Mouse (Mus musculus) v-Abl transformed pro-B cells (cell line): ENCODE measurements around the gene Ptpn14.

Experiments used
- in situ Hi-C, 2 experiments: fragments of 400-800 bp; cut with MboI; formaldehyde crosslinking; loops; one replicate each; pipeline ENCODE4 v1.15.1; 2025; ENCODE audit not compliant: unreplicated experiment in 2 of 2

Gene Ptpn14

DNA sequence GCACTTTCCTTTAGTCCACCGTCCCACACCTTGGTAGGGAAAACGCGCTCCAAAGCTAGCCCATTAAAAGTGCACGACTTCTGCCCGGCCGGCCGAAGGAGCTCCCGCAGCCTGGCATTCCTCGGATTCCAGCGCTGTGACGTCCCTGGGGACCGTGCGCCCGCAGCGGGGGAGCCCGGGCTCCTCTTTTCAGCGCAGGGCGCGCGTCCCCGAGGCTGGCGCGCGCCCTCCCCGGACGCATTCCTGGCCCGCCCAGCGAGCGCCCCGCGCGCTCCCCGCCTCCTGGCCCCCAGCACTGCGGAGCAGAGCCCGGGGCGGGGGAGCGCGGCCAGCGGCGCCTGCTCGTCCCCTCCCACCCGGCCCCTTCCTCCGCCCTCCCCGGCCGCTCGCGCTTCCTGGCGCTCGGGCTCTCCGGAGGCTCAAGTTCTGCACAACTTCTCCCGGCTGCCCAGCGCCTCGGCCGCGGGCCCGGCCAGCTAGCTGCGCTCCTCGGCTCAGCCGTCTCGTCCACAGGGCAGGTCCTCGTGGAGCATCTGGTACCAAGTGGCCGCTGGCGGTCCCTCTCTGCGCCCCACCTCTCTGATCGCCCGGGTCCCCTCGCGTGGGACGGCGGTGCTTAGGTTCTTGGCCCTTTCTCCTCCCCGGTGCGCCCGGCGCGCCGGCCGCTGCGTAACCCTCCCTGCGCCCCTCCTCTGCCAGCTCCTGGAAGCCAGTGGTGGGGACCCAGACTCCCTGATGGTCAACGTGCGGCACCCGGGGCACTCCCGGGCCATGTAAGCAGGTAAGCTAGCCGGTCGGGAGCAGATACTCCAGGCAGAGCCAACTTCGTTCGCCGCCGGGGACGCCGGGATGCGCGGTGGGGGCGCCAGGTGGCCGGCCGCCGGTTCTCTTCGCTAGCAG lies at the start of gene Ptpn14:
Ptpn14 (plus strand) TSS at position 385 of the 900 bp plus-strand sequence.
- in situ Hi-C loops = loop anchor here in 1 of 2 experiments (5.0 kb wide), 1 partner anchor 64 kb away; no protein-coding TSS in a partner anchor

DNA sequence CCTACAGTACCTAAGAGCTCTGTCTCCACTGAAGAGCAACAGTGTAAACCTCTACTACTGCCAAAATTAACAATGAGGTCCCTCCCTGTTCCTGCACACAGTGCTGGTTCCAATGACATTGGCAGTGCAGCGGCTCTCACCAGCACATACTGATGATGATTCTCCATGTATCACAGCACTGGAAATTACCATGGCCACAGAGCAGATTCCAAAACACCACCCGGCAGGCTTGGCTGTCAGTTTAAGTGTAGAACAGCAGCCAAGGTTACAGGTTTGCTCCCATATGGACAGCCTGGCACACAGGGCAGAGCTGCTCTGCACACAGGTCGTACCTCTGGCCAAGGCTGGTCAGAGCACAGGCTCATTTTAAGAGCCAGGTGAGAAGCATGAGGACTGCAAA lies 48.5 kb upstream of the Ptpn14 start:
- in situ Hi-C loops = loop anchor here in 1 of 2 experiments (25.0 kb wide), 1 partner anchor 1108 kb away; no protein-coding TSS in a partner anchor

DNA sequence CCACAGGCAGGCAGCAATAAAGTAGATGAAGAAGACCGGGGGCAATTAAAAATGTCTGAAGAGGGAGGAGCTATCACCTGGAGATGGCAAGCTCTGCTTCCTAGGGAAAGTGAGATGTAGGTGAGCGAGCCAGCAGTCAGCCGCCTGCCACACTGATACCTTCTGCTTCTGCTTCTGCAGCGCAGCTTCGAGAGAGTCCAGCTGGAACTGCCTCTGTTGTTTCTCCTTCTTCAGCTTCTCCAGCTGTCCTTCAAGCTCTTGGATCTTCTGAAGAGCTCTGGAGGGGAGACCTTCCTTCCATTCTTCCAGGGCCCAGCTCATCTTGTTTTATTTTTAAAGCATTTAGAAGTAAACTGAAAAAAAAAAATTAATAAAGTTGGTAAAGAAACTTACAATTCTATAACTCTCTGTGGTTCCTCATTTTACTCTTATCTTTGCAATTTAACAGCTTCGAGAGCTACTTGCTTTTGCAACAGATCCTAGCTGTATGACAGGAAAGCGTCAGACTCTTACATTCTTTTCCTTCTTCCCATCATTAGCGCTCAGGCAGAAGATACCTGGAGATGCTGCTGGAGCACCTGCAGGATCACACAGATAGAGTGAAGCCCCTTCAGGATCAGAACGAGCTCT lies 43.2 kb upstream of the Ptpn14 start:
- in situ Hi-C loops = loop anchor here in 1 of 2 experiments (25.0 kb wide), 1 partner anchor 1102 kb away; no protein-coding TSS in a partner anchor

DNA sequence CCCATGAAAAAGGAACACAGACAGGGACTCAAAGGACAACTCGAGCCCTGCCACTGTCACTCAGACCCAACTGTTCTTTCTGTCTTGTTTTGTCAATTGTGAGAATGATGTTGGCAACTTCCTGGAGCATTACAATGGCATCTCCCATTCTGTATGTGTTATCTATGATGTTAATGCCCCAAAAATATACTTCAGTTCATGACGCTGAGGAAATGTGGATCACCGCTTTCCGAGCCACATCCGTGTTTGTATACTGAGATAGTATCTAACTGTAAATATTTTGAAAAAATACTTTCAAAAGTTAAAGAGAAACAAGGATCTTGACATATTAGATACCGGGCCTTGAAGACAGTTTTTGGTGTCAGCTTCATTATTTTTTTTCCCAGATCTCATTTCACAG lies 42.0 kb upstream of the Ptpn14 start:
- in situ Hi-C loops = loop anchor here in 1 of 2 experiments (25.0 kb wide), 1 partner anchor 1101 kb away; no protein-coding TSS in a partner anchor

DNA sequence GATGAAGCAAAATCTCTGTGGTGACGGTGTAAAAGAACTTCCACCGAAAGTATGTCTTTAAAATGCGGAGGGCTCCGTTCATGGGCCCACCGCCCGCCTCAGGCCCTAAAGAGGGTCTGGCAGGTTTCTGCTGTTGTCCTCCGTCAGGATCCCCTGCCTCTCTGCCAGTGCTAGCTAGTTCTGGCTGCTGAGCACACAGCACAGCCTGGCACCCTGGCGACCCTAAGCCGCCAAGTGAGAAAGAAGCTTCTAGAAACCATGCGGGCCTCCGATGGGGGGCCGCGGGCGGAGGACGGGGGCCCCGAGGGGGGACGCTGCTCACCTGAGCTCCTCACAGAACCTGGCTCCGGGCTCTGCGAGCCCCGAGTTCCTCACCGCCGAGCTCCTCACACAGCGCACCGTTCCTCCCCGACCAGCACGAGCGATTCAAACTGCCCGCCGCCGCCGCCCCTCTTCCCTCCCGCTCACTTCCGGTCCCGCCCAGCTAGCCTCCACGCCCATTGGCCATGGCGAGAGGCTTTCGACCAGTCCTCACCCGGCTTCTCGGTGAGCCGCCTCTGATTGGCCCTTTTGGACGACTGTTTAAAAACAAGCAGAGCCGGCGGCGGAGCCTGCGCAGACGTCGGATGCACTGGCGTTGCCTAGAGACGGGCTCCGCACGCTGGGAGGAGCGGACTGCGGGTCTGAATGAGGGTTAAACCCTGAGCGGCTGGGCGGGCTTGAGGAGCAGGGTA lies 40.2 kb upstream of the Ptpn14 start, which contains the start of gene Cenpf:
Cenpf (minus strand) TSS at position 433 of the 734 bp plus-strand sequence.
- in situ Hi-C loops = loop anchor here in 1 of 2 experiments (25.0 kb wide), 1 partner anchor 1099 kb away; no protein-coding TSS in a partner anchor

DNA sequence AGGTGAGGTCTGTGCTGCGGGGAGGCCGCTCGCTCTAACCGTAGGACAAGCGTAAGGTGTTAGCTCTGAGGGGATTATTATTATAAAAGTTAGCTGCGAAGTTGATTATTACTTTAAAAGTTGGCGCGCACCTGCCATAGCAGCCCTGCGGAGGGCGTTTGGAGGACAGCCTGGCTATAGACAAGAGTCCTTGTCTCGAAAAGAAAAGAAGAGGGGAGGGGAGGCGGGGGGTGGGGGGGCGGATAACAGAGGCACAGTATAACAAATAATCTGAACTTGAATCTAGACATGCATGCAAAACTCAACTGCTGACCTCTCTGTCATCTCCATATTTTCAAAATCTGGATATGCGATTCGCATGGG lies 39.7 kb upstream of the Ptpn14 start:
- in situ Hi-C loops = loop anchor here in 1 of 2 experiments (25.0 kb wide), 1 partner anchor 1099 kb away; no protein-coding TSS in a partner anchor

DNA sequence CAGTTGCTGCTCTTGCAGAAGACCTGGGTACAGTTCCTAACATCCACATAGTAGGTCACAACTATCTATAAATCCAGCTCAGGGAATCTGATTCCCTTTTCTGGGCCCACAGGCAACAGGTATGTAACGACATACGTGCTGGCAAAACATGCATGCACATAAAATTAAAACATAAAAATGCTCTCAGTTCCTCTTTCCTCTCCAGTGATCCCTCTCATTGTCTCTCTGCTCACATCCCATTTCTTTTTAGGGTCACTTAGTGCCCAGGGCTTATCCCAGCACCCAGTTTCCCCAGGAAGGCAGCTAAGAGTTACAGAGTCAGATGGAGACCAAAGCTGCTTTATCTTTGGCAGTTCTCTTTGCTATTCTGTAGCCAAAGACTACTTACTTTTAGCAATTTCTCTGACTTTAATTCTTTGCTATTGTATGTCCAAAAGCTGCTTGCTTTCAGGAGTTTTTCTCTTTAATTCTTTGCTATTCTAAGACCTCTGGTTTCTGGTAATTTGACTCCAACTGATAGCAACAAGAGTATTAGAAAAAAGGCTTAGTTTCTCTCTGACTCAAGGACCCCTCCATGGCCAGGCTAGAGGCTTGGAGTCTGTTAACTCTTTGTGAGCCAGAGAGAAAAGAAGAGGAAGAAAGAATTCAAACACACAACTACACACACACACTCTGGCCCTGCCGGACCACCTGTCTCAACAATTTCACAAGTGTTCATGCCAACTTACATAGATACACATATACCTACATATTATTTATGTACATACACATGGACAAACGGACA lies 38.8 kb upstream of the Ptpn14 start:
- in situ Hi-C loops = loop anchor here in 1 of 2 experiments (25.0 kb wide), 1 partner anchor 1098 kb away; no protein-coding TSS in a partner anchor

DNA sequence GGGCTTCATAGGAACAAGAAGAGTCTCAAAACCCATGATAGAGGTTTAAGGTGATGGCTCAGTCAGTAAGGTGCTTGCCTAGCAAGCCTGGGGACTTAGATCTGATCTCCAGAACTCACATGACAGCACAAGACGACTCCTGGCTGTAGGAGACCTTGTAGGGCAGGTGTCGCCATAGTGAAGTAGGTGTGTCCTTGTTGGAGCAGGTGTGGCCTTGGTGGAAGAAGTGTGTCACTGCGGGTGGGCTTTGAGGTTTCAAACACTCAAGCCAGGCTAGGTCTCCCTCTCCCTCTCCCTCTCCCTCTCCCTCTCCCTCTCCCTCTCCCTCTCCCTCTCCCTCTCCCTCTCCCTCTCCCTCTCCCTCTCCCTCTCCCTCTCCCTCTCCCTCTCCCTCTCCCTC lies 35.6 kb upstream of the Ptpn14 start:
- in situ Hi-C loops = loop anchor here (10.0 to 25.0 kb wide), 2 partner anchors 1095 to 1102 kb away; no protein-coding TSS in a partner anchor

DNA sequence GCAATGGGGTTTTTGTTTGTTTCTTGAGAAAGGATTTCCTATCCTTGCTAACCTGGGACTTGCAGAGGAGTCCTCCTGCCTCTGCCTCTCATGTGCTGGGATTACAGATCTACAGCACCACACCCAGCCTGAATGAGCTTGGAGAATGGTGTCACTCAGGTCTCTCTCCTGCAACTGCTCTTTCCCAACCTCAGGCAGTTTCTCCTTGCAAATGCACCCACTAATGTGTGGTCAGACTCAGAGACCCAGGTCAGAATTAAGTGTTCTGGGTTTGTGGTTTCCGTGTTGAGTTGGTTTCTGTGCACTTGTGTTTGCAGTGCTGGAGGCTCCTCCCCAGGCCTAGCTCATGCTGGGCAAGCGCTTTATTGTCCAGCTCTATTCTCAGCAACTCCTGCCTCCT lies 33.7 kb upstream of the Ptpn14 start:
- in situ Hi-C loops = loop anchor here (10.0 to 25.0 kb wide), 2 partner anchors 1093 to 1100 kb away; no protein-coding TSS in a partner anchor

DNA sequence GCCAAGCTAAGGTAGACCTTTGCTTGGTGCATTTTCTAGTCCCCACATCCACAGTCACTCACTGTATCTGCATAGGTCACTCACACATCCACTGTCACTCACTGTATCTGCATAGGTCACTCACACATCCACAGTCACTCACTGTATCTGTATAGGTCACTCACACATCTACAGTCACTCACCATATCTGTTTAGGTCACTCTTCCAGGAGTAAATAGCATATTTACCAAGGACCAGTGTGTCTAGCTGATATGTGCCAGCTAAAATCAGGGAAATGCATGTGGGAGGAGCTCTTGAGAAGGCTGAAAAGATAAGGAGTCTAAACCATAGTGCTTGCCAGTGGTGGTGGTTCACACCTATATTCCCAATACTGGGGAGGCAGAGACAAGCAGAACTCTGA lies 32.7 kb upstream of the Ptpn14 start:
- in situ Hi-C loops = loop anchor here (10.0 to 25.0 kb wide), 2 partner anchors 1092 to 1099 kb away; no protein-coding TSS in a partner anchor

DNA sequence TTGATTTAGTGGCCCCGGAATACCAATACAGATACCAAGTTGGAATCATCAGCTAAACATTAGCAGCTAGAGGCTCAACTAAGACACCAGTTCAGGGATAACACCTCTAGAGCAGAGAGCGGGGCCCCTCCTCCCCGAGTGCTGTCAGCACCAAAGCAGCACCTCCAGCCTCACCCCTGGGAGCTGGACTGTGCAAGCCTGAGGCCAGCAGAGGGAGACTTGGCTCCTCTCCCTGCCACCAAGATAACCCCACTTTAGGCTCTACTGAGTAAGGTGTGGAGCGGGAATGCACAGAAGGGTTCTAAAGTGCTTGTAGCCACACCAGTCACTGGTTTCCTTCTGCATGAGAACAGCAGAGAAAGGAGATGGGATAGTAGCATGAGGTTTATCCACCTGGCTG lies 29.7 kb upstream of the Ptpn14 start:
- in situ Hi-C loops = loop anchor here (10.0 to 25.0 kb wide), 2 partner anchors 1089 to 1096 kb away; no protein-coding TSS in a partner anchor

DNA sequence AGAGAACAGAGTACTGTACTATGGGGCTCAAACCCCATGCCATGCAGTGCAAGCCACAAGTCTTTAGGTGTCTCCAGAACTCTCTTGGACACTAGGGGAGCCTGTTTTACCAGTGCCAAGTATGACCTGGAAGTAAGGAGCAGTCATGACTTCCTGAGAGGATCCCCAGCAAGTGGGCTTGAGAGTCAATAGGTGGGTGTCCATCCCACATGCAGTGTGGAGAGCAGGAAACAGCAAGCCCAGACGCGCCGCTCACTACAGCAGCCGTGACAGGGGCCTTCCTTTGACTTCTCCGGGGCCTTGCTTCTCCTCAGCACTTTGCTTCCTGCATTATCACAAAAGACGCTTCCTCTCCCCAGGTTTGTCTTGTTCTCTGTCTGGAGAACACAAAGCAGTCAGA lies 27.9 kb upstream of the Ptpn14 start:
- in situ Hi-C loops = loop anchor here in 1 of 2 experiments (5.0 kb wide), 2 partner anchors 182 to 272 kb away; no protein-coding TSS in a partner anchor

DNA sequence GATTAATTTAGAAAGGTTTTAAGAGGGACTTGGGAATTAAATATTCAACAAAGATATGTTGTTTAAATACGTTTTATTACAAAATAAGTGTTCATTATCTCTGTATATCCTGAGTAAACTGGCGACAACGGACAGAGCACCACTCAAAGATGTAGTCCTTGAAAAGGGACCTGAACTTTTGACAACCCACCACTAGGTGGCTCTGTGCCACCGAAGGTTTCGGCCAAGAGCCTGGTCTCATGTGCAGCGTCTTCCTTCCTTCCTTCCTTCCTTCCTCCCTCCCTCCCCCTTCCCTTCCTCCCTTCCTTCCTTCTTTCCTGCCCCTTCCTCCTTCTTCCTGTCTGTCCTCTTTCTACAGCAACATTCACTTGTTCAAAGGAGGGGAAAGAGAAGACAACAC lies 27.1 kb upstream of the Ptpn14 start:
- in situ Hi-C loops = loop anchor here in 1 of 2 experiments (5.0 kb wide), 2 partner anchors 181 to 271 kb away; no protein-coding TSS in a partner anchor

DNA sequence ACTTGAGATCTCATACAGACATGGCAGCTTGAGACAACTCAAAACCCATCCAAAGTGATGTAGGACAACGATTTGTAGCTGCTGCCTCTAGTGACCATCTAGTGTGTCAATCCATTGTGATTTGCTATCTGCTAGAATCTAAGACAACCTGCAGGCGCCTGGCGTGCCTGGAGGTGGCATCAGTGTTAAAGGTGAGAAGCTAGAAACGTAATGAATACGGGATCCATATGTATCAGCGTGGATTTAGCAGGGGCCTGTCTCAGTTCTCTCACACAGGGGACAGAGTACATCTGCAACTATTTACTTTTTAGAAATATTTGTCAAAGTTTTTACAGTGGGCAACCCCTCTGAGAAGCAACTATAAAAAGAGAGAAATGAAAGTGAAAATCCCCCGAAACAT lies 24.9 kb upstream of the Ptpn14 start:
- in situ Hi-C loops = loop anchor here in 1 of 2 experiments (5.0 kb wide), 2 partner anchors 179 to 269 kb away; no protein-coding TSS in a partner anchor

DNA sequence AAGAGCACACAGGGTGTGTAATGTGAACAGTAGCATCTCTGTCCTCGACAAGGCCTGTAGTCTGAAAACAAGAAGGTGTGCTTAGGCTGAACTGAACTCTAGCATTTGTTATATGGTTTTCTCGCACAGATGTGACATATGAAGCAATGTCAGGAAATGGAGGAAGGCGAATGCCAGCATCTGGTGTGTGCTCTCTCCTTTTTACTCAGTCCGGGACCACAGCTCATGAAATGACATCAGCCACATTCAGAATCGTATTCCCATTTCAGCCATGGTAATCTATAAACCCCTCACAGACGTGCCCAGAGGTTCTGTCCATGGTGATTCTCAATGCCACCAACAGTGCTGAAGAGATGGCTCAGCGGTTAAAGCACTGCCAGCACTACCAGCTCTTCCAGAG lies 24.5 kb upstream of the Ptpn14 start:
- in situ Hi-C loops = loop anchor here in 1 of 2 experiments (5.0 kb wide), 2 partner anchors 179 to 269 kb away; no protein-coding TSS in a partner anchor

DNA sequence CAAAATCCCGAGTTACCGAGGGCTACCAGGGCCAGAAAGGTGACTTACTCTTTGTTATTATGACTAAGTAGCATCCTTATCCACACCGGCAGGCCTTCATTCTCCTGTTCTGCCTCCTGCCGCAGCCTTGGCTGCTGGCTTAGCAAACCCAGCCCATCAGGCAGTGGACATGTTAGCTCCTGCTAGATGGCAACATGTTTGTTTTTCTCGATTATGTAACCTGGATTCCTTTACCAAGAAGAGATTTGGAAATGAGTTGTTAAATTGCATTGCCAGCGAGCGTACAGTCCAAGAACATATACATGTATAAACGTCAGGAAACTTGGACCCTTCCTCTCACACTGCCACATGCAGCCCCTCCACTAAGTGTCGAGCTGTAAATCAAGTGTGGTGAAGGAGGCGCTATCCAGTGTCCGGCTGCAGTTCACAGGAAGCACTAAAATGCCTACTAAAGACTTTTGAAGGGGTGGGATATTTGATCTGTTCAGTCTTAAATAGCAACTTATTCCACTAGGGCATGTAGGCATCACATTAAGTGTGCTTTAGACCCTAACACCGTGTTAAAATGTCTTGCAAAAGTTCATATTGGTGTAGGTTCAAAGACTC lies 21.9 kb upstream of the Ptpn14 start:
- in situ Hi-C loops = no loop called here

DNA sequence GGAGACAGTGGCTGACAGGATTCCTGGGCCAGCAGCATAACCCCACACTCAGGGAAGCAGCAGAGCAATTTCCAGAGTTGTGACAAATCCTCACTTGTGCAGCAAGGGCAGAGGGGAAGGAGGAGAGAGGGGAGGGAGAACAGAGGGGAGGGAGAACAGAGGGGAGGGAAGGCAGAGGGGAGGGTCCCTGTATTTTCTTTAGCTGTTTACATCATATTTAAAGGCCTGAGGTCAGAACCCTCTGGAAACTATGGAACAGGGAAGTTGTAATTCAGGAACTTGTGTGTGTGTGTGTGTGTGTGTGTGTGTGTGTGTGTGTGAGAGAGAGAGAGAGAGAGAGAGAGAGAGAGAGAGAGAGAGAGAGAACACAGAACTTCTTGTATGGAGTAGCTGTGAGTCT lies 21.1 kb upstream of the Ptpn14 start:
- in situ Hi-C loops = no loop called here

DNA sequence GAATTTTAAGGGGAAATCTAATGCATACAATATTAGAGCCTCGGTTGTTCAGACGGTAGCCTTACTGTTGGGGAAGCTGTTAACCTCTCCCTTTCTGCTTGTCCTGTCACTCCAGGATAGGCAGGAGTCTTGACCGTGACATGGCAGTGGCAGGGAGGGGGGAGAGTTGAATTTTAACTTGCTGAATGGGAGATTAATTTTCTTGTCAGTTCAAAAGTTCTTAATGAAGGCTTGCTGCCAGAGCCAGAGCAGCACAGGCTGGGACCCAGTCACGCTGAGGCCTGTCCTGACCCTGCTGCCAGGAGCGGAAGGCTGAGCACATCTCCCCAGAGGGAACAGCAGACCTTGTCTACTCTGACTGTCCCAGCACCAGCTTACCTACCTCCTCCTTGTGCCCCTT lies 20.6 kb upstream of the Ptpn14 start:
- in situ Hi-C loops = no loop called here

DNA sequence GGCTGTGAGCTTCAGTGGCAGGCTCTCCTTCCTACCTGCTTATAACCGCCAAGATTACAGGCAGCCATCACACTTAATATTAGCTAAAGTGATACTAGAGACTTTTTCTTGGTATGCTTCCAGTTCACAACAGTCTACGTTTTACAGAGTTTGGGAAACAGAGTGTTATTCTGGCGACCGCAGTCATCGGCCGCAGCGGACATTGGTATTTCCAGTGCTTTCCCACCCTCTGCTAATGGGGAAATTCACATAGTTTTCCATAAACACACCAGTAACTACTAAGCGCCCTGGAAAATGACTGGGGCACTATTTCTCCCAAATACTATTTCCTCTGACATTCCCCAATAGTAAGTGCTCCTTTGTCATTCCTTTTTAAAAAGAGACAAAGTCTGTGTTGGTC lies 19.1 kb upstream of the Ptpn14 start:
- in situ Hi-C loops = no loop called here
